Mouse (Mus musculus) gastrocnemius, postnatal 10 days (tissue): ENCODE data around the gene Atp13a4. TPM values are rescaled to one million over a fixed set of nuclear protein-coding genes. Genes with fewer than 3 reads are reported as not detected.
A peak's percentile ranks its signal among the peaks of the same experiment; 100 is the strongest.

Experiments
- DNase-seq: peaks from one replicate; pipeline ENCODE4 v3.0.0; 2021; ENCODE audit warnings: mixed read lengths
- long read RNA-seq, 2 experiments: library from polyadenylated mRNA; stranded (forward); transcript quantifications; one replicate each; pipeline ENCODE4 v2.0.0; 2021
- total RNA-seq, 2 experiments: library from RNA; stranded (reverse); gene quantifications; 2 replicates each; pipeline ENCODE4 v1.2.3; 2021

Atp13a4 gene
- not detected for total RNA-seq
- long read RNA-seq, experiment 1 = 0 reads
- long read RNA-seq, experiment 2 = 0 reads

DNA sequence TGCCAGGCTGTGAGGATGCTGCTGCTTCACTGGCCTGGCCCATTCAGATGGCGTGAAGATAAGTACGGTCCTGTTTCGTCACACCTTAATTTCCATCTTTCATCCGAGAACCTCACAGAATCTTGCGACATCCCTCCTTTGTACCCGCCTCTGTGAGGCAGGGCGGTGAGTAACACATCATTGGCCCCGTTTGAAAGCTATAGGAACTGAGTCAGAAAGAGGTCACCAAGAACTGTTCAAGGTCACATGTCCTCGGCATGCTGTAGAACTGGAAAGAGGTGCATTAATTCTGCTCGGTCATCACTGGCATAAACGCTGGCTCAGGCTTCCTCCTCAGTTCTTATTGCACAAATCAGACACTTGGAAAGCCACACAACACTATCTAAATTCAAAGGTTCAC, at the start of gene Atp13a4:
Gene Atp13a4, minus strand, starts transcription at position 36 of the 400 bp plus-strand sequence.
- no peak for DNase-seq

- no peak for DNase-seq
Observed at GRCm38 (mm10) chr16:29592171-29592570, 47.5 kb upstream of the Atp13a4 start.

DNA sequence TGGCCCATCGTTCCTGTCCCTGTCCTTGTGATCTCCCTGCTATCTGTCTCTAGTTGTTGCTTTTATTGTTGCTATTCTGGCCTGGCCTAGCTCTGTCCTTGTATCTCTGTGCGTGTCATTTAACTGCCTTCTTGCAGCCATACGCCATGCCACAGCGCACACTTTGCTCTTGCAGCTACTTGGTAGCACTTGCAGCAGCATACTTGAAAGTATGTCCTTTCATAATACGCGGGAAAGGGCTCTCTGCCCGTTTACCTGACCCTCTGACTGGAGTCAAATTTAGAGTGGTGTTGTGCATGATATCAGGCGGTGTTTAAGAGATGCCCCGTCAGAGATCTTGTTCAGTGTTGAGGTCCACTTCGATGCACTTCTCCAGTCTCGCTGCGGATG, 35.1 kb upstream of the Atp13a4 start:
- no peak for DNase-seq

DNA sequence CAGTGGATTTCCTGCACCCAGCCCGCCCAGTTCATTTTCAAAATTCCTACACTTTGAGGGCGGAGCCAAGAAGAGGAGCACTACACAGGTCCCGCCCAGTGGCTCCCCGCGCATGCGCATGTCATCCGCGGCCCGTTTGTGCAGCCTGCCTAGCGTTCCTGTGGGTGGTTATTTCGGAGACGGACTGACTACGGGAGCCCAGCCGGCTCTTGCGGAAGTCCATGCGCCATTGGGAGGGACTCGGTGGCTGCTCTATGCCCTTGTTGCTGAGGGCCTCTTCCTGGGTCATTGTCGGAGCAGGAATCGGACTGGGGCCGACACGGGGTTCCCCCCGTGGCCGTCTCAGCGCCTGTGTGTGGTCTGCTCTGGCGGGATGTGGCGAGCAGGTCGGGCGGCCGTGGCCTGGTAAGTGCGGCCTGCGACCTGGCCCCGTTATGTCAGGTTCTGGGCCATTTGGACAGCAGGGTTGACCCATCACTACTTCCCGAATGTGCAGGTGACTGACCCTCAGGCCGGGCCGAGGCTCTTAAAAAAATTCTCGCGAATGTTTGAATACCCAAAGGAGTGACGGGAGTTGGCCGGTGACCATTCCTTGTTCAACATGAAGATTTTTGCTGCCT, 34.6 kb upstream of the Atp13a4 start, which contains the start of gene Opa1:
Gene Opa1, plus strand, starts transcription at position 168 of the 620 bp plus-strand sequence.
- peak; percentile 97 for DNase-seq

GRCm38 (mm10) chr16:29575620-29576019, 31.0 kb upstream of the Atp13a4 start:
- no peak for DNase-seq

- no peak for DNase-seq
Observed at GRCm38 (mm10) chr16:29574013-29574412, 29.3 kb upstream of the Atp13a4 start.

- peak; percentile 19 for DNase-seq
Observed at GRCm38 (mm10) chr16:29560869-29561268, 16.2 kb upstream of the Atp13a4 start.

- DNase-seq = no peak
Observed at GRCm38 (mm10) chr16:29560454-29560853, 15.8 kb upstream of the Atp13a4 start.

DNA sequence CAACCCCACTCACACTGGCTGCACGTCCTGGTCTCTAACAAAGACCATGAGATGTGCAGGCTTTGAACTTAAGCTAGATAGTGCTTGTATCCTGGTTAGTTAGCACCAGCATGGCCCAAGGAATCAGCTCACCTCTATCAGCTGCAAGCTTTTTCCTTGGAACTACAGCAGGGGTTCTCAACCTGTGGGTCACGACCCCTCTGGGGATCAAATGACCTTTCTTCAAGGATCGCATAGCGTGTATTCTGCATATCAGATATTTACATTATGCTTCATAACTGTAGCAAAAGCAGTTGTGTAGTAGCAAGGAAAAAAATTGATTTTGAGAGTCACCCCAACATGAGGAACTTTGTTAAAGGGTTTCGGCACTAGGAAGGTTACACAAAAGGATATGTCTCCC, 15.0 kb upstream of the Atp13a4 start:
- DNase-seq = no peak

GRCm38 (mm10) chr16:29541261-29541683, 3.4 kb downstream of the Atp13a4 start:
- DNase-seq = no peak

DNA sequence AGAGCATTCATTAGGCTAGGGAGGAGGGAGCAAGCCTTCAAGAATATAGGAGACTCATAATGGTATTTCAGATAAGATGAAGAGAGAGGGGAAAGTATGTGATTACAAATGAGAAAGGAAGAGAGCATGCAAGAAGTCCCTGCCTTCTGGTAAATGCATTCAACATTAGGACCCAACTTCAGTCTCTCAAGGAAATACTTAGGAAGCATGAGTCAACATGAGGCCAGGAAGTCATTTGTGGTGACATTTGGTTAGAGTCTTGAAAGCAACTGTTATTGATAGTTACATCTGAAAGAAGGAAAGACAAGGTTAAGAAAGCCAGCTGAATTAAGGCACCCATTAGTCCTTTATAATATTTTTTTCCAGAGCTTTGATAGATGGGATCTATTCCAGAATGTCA, 4.8 kb downstream of the Atp13a4 start:
- no peak for DNase-seq

DNA sequence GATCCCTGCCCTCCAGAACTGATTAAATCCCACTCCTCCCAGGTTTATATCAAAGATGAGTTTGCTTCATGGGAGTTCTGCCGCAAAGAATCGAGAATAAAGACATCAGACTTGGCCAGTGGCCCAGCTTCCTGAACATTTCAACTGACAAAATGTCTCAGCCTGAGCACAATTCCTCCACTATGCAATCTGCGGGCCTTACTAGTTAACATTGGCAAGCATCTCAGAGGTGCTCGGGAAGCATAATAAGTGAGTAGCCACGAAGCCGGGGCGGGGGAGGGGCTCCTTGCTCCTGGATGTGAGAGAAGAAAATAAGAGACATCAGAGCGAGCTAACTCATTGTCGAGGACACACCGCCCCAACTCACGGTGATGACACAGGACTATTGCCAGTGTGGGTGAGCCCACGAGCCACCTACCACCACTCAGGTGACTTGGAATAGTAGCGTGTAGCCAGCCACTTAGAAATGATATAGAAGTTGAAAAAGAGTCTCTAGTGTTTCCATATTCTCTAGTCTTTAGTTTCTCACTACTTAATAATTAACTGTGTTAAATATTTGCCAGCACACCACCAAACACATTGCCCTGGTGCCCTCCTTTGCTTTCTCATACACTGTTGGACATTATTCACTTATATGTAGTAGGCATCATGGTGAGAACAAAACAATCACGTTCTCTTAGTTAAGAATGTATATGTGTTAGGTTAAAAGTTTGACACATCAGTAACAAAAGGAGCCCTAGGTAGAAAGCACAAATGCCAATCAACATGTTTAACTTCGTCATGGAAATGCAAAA, 8.1 kb downstream of the Atp13a4 start:
- DNase-seq = no peak

GRCm38 (mm10) chr16:29535866-29536265, 8.8 kb downstream of the Atp13a4 start:
- no peak for DNase-seq

DNA sequence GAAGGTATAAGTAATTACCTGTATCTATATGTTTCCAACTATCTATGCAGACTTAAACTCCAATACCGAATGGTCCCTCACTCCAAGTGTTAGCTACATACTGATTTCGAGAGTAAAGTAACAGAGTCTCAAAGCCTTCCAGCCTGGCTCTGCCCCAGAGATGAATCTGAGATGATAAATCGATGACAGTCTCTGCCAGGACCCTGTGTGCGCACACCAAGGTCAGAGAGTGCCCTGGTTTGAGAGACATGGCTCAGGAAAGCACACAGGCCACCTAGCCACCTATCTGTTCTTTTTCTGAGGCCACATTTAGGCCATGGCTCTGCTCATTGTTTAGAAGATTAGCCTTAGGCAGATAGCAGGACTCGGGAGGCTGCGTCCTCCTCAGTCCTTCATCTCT, 11.0 kb downstream of the Atp13a4 start:
- DNase-seq = no peak

- DNase-seq = no peak
Observed at GRCm38 (mm10) chr16:29527085-29527484, 17.6 kb downstream of the Atp13a4 start.

GRCm38 (mm10) chr16:29526585-29526984, 18.1 kb downstream of the Atp13a4 start:
- DNase-seq = no peak

- no peak for DNase-seq
Observed at GRCm38 (mm10) chr16:29512495-29512894, 32.2 kb downstream of the Atp13a4 start.

- DNase-seq = no peak
Observed at GRCm38 (mm10) chr16:29510743-29511142, 33.9 kb downstream of the Atp13a4 start.

DNA sequence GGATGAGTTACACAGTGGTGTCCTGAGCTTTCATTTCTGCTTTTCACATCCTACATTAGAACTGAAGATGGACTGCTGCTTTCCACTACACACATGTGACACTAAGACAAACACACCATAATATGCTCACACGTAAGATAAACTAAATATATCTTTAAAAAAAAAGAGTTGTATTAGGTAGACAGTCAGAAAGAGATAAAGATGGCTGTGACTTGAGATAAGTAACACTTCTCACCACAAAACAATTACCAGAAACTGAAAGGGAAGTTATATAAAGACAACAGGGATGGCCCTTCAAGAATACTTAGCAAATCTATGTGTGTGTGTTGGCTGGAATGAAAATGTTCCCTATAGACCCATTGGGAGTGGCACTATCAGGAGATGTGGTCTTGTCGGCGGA, 34.8 kb downstream of the Atp13a4 start:
- DNase-seq = no peak

DNA sequence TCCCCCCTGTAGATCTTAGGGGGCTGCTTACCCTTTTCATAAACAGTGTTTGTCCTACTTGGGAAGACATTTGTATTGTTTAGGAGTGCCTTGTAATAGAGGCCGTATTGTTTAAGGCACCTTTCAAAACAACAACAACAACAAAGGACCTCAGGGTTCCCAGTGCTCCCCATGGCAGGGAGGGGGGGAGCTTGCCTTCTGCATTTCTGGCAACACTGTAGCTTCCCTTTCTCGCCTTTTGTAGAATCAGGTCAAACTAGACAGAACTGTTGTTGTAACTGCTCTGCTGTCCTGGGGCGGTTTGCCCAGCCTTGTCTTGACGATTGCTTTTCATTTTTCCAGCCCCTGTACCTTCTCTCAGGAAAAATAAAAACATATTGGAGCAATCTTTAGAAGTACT, 40.0 kb downstream of the Atp13a4 start:
- no peak for DNase-seq

DNA sequence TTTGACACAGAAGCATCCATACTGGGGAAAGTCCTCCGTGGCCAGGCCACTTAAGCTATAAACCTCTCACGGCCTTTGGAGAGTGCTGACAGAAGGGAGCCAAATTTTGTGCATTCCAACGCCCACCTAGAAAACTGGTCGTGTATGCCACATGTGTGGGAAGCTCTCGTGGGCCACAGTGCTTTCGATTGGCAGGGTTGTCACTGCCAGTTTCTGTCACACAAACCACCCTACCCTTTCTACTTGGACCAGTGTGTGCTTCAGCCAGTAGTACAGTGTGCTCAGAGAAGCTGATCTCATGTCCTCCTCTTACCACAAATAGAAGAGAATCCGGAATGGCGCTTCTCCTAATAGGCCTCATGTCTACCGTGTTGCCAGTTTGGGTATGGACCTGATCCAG, 40.5 kb downstream of the Atp13a4 start:
- DNase-seq = no peak

- no peak for DNase-seq
Observed at GRCm38 (mm10) chr16:29491031-29491430, 53.6 kb downstream of the Atp13a4 start.

DNA sequence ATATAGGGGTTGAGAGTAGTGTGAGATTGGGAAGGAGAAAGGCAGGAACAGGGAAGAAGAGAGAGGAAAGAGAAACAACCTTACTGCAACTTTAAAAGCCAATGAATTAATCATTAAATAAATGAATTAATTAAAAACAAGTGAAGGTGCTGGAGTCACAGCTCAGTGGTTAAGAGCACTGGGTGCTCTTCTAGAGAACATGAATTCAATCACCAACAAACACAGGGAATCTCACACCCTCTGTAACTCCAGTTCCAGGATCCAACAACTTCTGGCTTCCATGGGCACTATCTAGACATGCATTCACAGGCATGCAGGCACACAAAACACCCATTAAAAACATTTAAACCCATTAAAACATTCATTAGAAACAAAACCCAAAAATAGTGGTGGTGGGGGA, 63.2 kb downstream of the Atp13a4 start:
- no peak for DNase-seq

GRCm38 (mm10) chr16:29480396-29480795, 64.3 kb downstream of the Atp13a4 start:
- DNase-seq = no peak
